Mouse (Mus musculus): ENCODE measurements around the gene Helb. TPM values are rescaled to one million over a fixed set of nuclear protein-coding genes. Genes with fewer than 3 reads are reported as not detected.

Helb gene
- polyA plus RNA-seq, 1 experiment: 6.9 TPM

GRCm38 (mm10) chr10:120133697-120134096 is 20.9 kb upstream of the Helb start:
- Histone ChIP-seq H3K27ac (ENCODE audit: insufficient read depth, low read depth, low read length) (no peak overlapping the region), H3K27me3 (replicated peaks; ENCODE audit: control insufficient read depth, insufficient read depth, low read length) (no peaks in the 10 kb centered on the region), H3K4me3 (ENCODE audit: insufficient read depth, low read depth, low read length) (no peak overlapping the region), H3K4me1 (ENCODE audit: control insufficient read depth, insufficient read depth, low read length) (no peaks in the 10 kb centered on the region), H3K36me3 (ENCODE audit: control insufficient read depth, insufficient read depth, low read length) (no peaks in the 10 kb centered on the region)
- TF ChIP-seq CTCF (conservative IDR thresholded peaks at IDR 0.05; ENCODE audit: insufficient read depth, insufficient read length, low read depth, low read length): no peak
- TF ChIP-seq POLR2A (IDR thresholded peaks at IDR 0.05; ENCODE audit: low read depth, low read length): no peak
- 49% methylated on average over 11 of the region's 11 CpGs for WGBS
- no peak for DNase-seq

- Histone ChIP-seq H3K27me3 (replicated peaks; ENCODE audit: control insufficient read depth, insufficient read depth, low read length) (no peaks in the 10 kb centered on the region), H3K27ac (ENCODE audit: insufficient read depth, low read depth, low read length) (no peak overlapping the region), H3K4me1 (ENCODE audit: control insufficient read depth, insufficient read depth, low read length) (no peaks in the 10 kb centered on the region; the same call in 1 of the 2 replicates), H3K36me3 (ENCODE audit: control insufficient read depth, insufficient read depth, low read length) (no peaks in the 10 kb centered on the region), H3K4me3 (ENCODE audit: insufficient read depth, low read depth, low read length) (no peak overlapping the region)
- DNase-seq: peak; percentile 57
- TF ChIP-seq CTCF (conservative IDR thresholded peaks at IDR 0.05; ENCODE audit: insufficient read depth, insufficient read length, low read depth, low read length): peak; percentile 50
- no peak for TF ChIP-seq POLR2A (IDR thresholded peaks at IDR 0.05; ENCODE audit: low read depth, low read length)
- WGBS: 64% methylated on average over 16 of the region's 16 CpGs
Observed at GRCm38 (mm10) chr10:120130621-120131020, 17.8 kb upstream of the Helb start.

- Histone ChIP-seq H3K36me3 (ENCODE audit: control insufficient read depth, insufficient read depth, low read length) (no peaks in the 10 kb centered on the region), H3K4me1 (ENCODE audit: control insufficient read depth, insufficient read depth, low read length) (no peaks in the 10 kb centered on the region; the same call in 1 of the 2 replicates), H3K27ac (ENCODE audit: insufficient read depth, low read depth, low read length) (no peak overlapping the region), H3K27me3 (replicated peaks; ENCODE audit: control insufficient read depth, insufficient read depth, low read length) (no peaks in the 10 kb centered on the region), H3K4me3 (ENCODE audit: insufficient read depth, low read depth, low read length) (no peak overlapping the region)
- 22% methylated on average over 13 of the region's 13 CpGs for whole genome bisulfite sequencing
- peak; percentile 79 for DNase-seq
- TF ChIP-seq POLR2A (IDR thresholded peaks at IDR 0.05; ENCODE audit: low read depth, low read length): no peak
Observed at GRCm38 (mm10) chr10:120128601-120129277, 16.0 kb upstream of the Helb start.

GRCm38 (mm10) chr10:120125465-120125857 is 12.7 kb upstream of the Helb start:
- Histone ChIP-seq H3K27ac (ENCODE audit: insufficient read depth, low read depth, low read length) (no peak overlapping the region), H3K4me3 (ENCODE audit: insufficient read depth, low read depth, low read length) (no peak overlapping the region), H3K4me1 (ENCODE audit: control insufficient read depth, insufficient read depth, low read length) (no peaks in the 10 kb centered on the region; the same call in 1 of the 2 replicates), H3K36me3 (ENCODE audit: control insufficient read depth, insufficient read depth, low read length) (no peaks in the 10 kb centered on the region), H3K27me3 (replicated peaks; ENCODE audit: control insufficient read depth, insufficient read depth, low read length) (no peaks in the 10 kb centered on the region)
- no peak for DNase-seq
- no peak for TF ChIP-seq CTCF (conservative IDR thresholded peaks at IDR 0.05; ENCODE audit: insufficient read depth, insufficient read length, low read depth, low read length)
- no peak for TF ChIP-seq POLR2A (IDR thresholded peaks at IDR 0.05; ENCODE audit: low read depth, low read length)
- 64% methylated on average over 10 of the region's 10 CpGs for WGBS

GRCm38 (mm10) chr10:120124801-120125464 is 12.1 kb upstream of the Helb start:
- Histone ChIP-seq H3K4me3 (ENCODE audit: insufficient read depth, low read depth, low read length) (no peak overlapping the region), H3K27ac (ENCODE audit: insufficient read depth, low read depth, low read length) (no peak overlapping the region), H3K27me3 (replicated peaks; ENCODE audit: control insufficient read depth, insufficient read depth, low read length) (no peaks in the 10 kb centered on the region), H3K4me1 (ENCODE audit: control insufficient read depth, insufficient read depth, low read length) (no peaks in the 10 kb centered on the region; the same call in 1 of the 2 replicates), H3K36me3 (ENCODE audit: control insufficient read depth, insufficient read depth, low read length) (no peaks in the 10 kb centered on the region)
- peak; percentile 88 for DNase-seq
- TF ChIP-seq CTCF (conservative IDR thresholded peaks at IDR 0.05; ENCODE audit: insufficient read depth, insufficient read length, low read depth, low read length) (peak; percentile 92), POLR2A (IDR thresholded peaks at IDR 0.05; ENCODE audit: low read depth, low read length) (no peak)
- WGBS: 54% methylated on average over 7 of the region's 7 CpGs

GRCm38 (mm10) chr10:120123721-120124120 is 10.9 kb upstream of the Helb start:
- H3K4me3 ChIP-seq (ENCODE audit: insufficient read depth, low read depth, low read length): no peak overlapping the region
- H3K36me3 ChIP-seq (ENCODE audit: control insufficient read depth, insufficient read depth, low read length): no peaks in the 10 kb centered on the region
- no peaks in the 10 kb centered on the region; the same call in 1 of the 2 replicates for H3K4me1 ChIP-seq (ENCODE audit: control insufficient read depth, insufficient read depth, low read length)
- no peak for DNase-seq
- 84% methylated on average over 3 of the region's 3 CpGs for WGBS
- TF ChIP-seq CTCF (conservative IDR thresholded peaks at IDR 0.05; ENCODE audit: insufficient read depth, insufficient read length, low read depth, low read length): no peak
- no peak for TF ChIP-seq POLR2A (IDR thresholded peaks at IDR 0.05; ENCODE audit: low read depth, low read length)
- H3K27ac ChIP-seq (ENCODE audit: insufficient read depth, low read depth, low read length): no peak overlapping the region
- H3K27me3 ChIP-seq (replicated peaks; ENCODE audit: control insufficient read depth, insufficient read depth, low read length): no peaks in the 10 kb centered on the region

GRCm38 (mm10) chr10:120115249-120115648 is 2.5 kb upstream of the Helb start:
- WGBS: 95% methylated on average over 1 of the region's 1 CpGs
- DNase-seq: no peak
- H3K4me1 ChIP-seq (ENCODE audit: control insufficient read depth, insufficient read depth, low read length): peaks cover 3% of the 10 kb centered on the region; the same call in 1 of the 2 replicates
- TF ChIP-seq CTCF (conservative IDR thresholded peaks at IDR 0.05; ENCODE audit: insufficient read depth, insufficient read length, low read depth, low read length): no peak
- no peak for TF ChIP-seq POLR2A (IDR thresholded peaks at IDR 0.05; ENCODE audit: low read depth, low read length)
- H3K27me3 ChIP-seq (replicated peaks; ENCODE audit: control insufficient read depth, insufficient read depth, low read length): no peaks in the 10 kb centered on the region
- no peak overlapping the region for H3K4me3 ChIP-seq (ENCODE audit: insufficient read depth, low read depth, low read length)
- no peak overlapping the region for H3K27ac ChIP-seq (ENCODE audit: insufficient read depth, low read depth, low read length)
- no peaks in the 10 kb centered on the region for H3K36me3 ChIP-seq (ENCODE audit: control insufficient read depth, insufficient read depth, low read length)
